Mouse (Mus musculus) forebrain, embryonic 11.5 days (tissue): ENCODE data around the gene Acot11. TPM values are rescaled to one million over a fixed set of nuclear protein-coding genes. Genes with fewer than 3 reads are reported as not detected.

Experiments
- ATAC-seq: fragments of 200-750 bp; cut with Nextera tagmentation; replicated peaks from 2 replicates; pipeline ENCODE4 v1.8.0; 2017; ENCODE audit warnings: moderate TSS enrichment; ENCODE audit not compliant: low FRiP score
- DNase-seq: peaks from one replicate; pipeline ENCODE4 v3.0.0-alpha.2; 2017; ENCODE audit warnings: low spot score
- H3K27ac ChIP-seq: fragments of 300-500 bp; sonication (generic); 2 replicates; pipeline ENCODE4 v1.5.1; 2014; ENCODE audit warnings: low read depth, low read length
- H3K27me3 ChIP-seq: fragments of 300-500 bp; sonication (generic); 2 replicates; pipeline ENCODE4 v1.6.1; 2014; ENCODE audit warnings: mild to moderate bottlenecking, low read length, mixed read lengths; ENCODE audit not compliant: control insufficient read depth, insufficient read depth
- H3K36me3 ChIP-seq: fragments of 300-500 bp; sonication (generic); 2 replicates; pipeline ENCODE4 v1.6.1; 2014; ENCODE audit warnings: mild to moderate bottlenecking, low read length, moderate library complexity, mixed read lengths; ENCODE audit not compliant: control insufficient read depth, insufficient read depth
- H3K4me1 ChIP-seq: fragments of 300-500 bp; sonication (generic); replicated peaks from 2 replicates; pipeline ENCODE4 v1.6.1; 2014; ENCODE audit warnings: low read length, mixed read lengths; ENCODE audit not compliant: control insufficient read depth, insufficient read depth
- H3K4me2 ChIP-seq: fragments of 300-500 bp; sonication (generic); 2 replicates; pipeline ENCODE4 v1.6.1; 2014; ENCODE audit warnings: low read depth, mild to moderate bottlenecking, low read length, moderate library complexity, mixed read lengths; ENCODE audit not compliant: severe bottlenecking
- H3K4me3 ChIP-seq: fragments of 300-500 bp; sonication (generic); 2 replicates; pipeline ENCODE4 v1.5.1; 2014; ENCODE audit warnings: low read depth, low read length
- H3K9ac ChIP-seq: fragments of 300-500 bp; sonication (generic); 2 replicates; pipeline ENCODE4 v1.6.1; 2014; ENCODE audit warnings: low read length
- H3K9me3 ChIP-seq: fragments of 300-500 bp; sonication (generic); 2 replicates; pipeline ENCODE4 v1.6.1; 2016; ENCODE audit warnings: low read length, mixed read lengths; ENCODE audit not compliant: control insufficient read depth
- WGBS: fragments of 180-500 bp; shearing (Covaris S2); extraction: QIAGEN DNeasy Blood & Tissue Kit; methylation state at CpG from one replicate; pipeline ENCODE4 v1.1.7; 2014; 5-methylcytosine and 5-hydroxymethylcytosine counted together
- polyA plus RNA-seq: library from polyadenylated mRNA; unstranded; fragments of >200 nt; fragmentation: Nextera tagmentation; extraction: Ambion mirVana; gene quantifications from 2 replicates; pipeline ENCODE4 v1.2.1, GENCODE M21; 2014

Acot11 gene
- polyA plus RNA-seq, 1 experiment from 2014 or later, result 1.8 TPM

DNA sequence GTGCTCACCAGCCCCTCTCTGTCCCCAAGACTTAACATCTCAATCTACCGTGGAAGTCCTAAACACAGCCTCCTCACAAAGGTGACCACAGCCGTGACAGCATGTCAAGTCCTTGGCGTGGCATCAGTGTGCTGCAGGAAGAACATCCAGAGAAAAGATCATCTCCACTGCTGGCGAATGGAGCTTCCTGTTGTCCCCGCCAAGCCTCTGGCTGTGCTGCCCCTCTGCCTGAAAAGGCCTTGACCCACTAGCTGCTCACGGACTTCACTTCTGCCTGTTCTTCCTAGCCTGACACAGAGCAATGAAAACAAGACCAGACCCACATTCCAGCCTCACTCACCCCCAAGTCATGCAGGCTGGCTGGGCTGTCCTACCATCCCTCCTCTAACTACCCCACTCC, 13.5 kb upstream of the Acot11 start:
- Histone ChIP-seq H3K4me3 (no peak overlapping the region), H3K9ac (no peak overlapping the region), H3K9me3 (no peaks in the 10 kb centered on the region), H3K36me3 (no peaks in the 10 kb centered on the region), H3K27me3 (no peaks in the 10 kb centered on the region), H3K4me2 (no peak overlapping the region), H3K4me1 (peaks cover 5% of the 10 kb centered on the region; the same call in 1 of the 2 replicates), H3K27ac (no peak overlapping the region)
- DNase-seq (no peak), ATAC-seq (no peak)
- 80% methylated on average over 6 of the region's 6 CpGs for WGBS

DNA sequence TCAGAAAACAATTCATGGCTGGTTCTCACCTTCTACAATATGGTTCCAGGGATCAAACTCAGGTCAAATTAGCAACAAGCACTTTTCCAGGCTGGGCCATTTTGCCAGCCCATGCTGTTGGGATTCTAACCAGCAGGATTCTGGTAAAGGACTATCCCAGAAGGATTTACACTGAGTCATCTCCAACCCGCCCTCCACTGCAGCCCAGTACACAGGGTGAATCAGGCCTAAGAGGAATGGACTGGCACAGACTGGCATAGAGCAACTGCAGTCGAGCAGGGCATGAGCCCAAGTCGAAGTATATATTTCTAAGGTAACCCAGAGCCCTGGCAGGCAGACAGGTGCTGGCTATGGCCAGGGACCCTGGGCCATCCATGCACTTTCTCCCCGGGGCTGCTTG, 12.2 kb upstream of the Acot11 start:
- Histone ChIP-seq H3K27me3 (no peaks in the 10 kb centered on the region), H3K27ac (no peak overlapping the region), H3K4me2 (no peak overlapping the region), H3K4me3 (no peak overlapping the region), H3K4me1 (peaks cover 5% of the 10 kb centered on the region; the same call in 1 of the 2 replicates), H3K9ac (no peak overlapping the region), H3K9me3 (no peaks in the 10 kb centered on the region), H3K36me3 (no peaks in the 10 kb centered on the region)
- DNase-seq (no peak), ATAC-seq (no peak)
- 90% methylated on average over 4 of the region's 4 CpGs for WGBS

DNA sequence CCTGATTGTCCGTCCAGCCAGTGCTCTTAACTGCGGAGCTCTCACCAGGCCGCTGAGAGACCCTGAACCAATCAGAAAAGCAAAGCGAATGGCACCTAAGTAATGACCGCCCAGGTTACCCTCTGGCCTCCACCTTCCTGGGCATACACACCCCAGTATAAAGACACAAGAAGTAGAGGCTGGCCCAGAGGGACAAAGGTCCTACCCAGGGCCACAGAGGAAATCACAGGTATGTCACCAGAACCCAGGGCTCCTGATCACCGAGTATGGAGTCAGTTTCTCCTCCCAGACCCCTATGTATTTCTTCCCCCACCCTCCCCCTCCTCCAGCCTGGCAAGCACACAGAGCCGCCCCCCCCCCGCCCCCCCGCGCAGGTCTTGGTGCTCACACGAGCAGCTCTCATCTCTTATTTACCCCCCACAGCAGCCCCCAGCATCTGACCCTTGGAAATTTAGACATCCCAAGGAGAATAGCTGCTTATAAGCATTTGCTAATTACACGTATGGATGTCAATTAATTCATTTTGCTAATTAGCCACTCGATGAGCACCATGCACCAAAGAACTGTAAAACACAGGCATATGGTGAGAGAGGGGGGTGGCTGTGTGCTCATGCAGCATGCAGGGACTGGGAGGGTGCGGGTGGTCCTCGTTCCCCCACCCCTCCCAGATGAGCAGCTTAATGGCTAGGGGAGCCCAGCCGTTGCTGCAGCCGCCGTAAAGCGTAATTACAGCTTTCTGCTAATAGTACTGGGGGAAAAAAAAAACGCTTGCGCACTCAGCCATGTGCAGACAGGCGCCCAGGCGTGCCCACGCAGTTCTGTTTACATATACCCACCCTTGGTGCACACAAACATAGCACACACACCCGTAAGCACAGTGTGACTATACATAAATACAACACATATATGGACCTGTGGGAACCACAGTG, 10.9 kb upstream of the Acot11 start:
- Histone ChIP-seq H3K4me2 (no peak overlapping the region), H3K27me3 (no peaks in the 10 kb centered on the region), H3K9ac (no peak overlapping the region), H3K9me3 (no peaks in the 10 kb centered on the region), H3K27ac (no peak overlapping the region), H3K4me1 (peaks cover 5% of the 10 kb centered on the region; the same call in 1 of the 2 replicates), H3K36me3 (no peaks in the 10 kb centered on the region), H3K4me3 (no peak overlapping the region)
- peak; percentile 92 for ATAC-seq
- peak; percentile 81 for DNase-seq
- WGBS, result 56% methylated on average over 25 of the region's 25 CpGs

DNA sequence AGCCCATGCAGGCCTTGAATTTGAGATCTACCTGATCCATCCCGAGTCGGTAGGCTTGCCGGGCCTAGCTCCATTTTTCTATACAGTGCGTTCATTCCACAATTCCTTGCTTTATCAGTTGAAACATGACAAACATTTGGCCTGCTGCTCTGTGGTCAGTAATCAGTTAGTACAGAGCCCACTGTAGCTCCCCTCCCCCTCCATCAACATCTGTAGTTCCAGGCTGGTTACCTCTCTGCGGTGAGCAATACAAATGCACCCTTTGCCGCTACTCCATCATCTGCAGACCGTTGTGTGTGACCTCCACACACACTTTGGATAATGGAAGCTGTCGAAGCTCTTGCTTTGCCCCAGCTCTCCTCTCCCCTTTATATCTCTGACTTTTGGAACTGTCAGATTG, 6.4 kb upstream of the Acot11 start:
- Histone ChIP-seq H3K9ac (no peak overlapping the region), H3K4me1 (peaks cover 2% of the 10 kb centered on the region; the same call in 1 of the 2 replicates), H3K4me3 (no peak overlapping the region), H3K36me3 (no peaks in the 10 kb centered on the region), H3K9me3 (no peaks in the 10 kb centered on the region; the same call in 1 of the 2 replicates), H3K27ac (no peak overlapping the region), H3K4me2 (no peak overlapping the region), H3K27me3 (no peaks in the 10 kb centered on the region)
- no peak for DNase-seq
- no peak for ATAC-seq
- 93% methylated on average over 8 of the region's 8 CpGs for WGBS

DNA sequence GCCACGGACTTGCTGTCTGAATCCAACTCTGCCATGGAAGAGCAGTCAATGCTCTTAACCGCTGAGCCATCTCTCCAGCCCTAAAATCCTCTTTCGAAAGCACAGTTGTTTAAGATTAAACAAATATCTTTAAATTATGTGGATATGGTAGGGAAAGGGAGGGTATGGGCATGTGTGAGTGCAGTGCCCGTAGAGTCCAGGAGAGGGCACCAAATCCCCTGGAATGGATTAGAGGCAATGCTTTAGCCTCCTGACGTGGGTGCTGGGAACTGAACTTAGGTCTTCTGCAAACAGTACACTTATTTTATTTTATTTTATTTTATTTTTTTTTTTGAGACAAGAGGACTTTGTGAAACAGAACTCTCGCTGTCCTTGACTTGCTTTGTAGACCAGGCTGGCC, 5.2 kb upstream of the Acot11 start:
- 85% methylated on average over 6 of the region's 6 CpGs for WGBS
- no peaks in the 10 kb centered on the region; the same call in 1 of the 2 replicates for H3K9me3 ChIP-seq
- H3K27ac ChIP-seq, result no peak overlapping the region
- no peak overlapping the region for H3K4me3 ChIP-seq
- H3K27me3 ChIP-seq, result no peaks in the 10 kb centered on the region
- DNase-seq (no peak), ATAC-seq (no peak)
- H3K4me1 ChIP-seq, result no peaks in the 10 kb centered on the region; the same call in 1 of the 2 replicates
- no peak overlapping the region for H3K9ac ChIP-seq
- no peak overlapping the region for H3K4me2 ChIP-seq
- H3K36me3 ChIP-seq, result no peaks in the 10 kb centered on the region

DNA sequence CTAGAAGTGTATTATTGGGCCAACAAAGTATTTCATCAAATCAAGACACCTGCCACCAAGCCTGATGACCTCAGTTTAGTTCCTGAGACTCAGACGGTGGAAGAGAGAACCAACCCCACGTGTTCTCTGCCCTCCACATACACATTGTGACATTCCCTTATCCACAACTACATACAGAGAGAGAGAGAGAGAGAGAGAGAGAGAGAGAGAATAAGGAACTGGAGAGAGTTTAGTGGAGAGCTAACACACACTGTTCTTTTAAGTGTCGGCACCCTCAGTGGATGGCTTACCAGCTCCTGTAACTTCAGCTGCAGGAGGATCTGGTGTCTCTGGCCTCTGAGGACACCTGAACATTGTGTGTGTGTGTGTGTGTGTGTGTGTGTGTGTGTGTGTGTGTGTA, 2.5 kb upstream of the Acot11 start:
- Histone ChIP-seq H3K4me2 (no peak overlapping the region), H3K4me1 (no peaks in the 10 kb centered on the region; the same call in 1 of the 2 replicates), H3K9me3 (no peaks in the 10 kb centered on the region; the same call in 1 of the 2 replicates), H3K9ac (no peak overlapping the region), H3K36me3 (no peaks in the 10 kb centered on the region), H3K4me3 (no peak overlapping the region), H3K27me3 (no peaks in the 10 kb centered on the region; the same call in 1 of the 2 replicates), H3K27ac (no peak overlapping the region)
- no peak for DNase-seq
- 77% methylated on average over 3 of the region's 3 CpGs for WGBS
- no peak for ATAC-seq

DNA sequence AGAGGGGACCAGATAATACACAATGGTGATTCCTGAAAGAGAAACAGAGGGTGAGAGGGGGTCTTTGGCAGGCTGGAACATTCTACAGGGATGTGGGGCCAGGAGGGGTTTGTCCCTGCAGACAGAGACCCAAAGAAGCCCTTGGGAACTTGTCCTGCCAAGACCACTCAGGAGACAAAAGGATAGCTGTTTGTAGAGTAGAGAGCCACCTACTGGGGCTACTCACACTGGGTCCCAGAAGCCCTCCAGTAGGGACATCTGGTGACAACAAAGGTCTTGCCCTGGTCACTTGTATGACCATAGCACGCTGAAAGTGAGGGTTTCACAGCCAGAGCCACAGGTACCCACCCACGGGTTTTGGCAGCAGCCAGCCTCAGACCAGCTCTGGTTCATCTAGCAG, 1.1 kb upstream of the Acot11 start:
- 53% methylated on average over 2 of the region's 2 CpGs for WGBS
- Histone ChIP-seq H3K4me2 (no peak overlapping the region), H3K9me3 (no peaks in the 10 kb centered on the region; the same call in 1 of the 2 replicates), H3K9ac (no peak overlapping the region), H3K27me3 (no peaks in the 10 kb centered on the region; the same call in 1 of the 2 replicates), H3K27ac (no peak overlapping the region), H3K36me3 (no peaks in the 10 kb centered on the region), H3K4me3 (no peak overlapping the region), H3K4me1 (no peaks in the 10 kb centered on the region; the same call in 1 of the 2 replicates)
- ATAC-seq, result no peak
- no peak for DNase-seq

DNA sequence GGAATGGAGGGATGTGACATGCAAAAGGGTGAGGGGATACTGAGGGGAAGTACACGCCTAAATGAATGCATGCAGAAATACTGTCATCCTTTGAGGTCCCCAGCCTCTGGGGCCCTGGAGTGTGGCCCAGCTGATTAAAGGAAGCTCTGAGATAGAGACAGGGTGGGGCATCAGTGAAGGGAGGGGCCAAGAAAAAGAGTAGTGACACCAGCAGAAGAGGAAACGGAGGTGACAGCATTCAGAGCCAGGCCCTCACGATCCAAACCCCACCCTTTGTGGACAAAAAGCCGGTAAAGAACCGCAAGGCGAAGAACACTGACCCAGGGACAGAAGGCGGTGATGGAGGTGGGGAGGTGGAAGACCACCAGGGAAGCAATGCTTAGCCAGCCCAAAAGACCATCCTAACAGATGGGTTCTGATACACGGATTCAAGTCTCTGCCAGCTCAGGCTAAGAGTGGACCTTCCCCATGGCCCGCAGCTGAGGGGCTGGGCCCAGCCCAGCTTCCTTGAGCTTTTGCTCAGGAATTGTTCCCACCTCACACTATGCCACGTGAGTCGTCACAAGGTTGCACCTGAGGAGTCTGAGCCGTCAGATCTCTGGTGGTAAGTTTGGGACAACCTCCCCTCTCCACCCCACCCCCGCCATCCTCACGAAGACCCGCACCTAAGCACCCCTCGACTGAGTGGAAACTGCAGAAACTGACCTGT, 443 bp downstream of the Acot11 start:
- H3K4me1 ChIP-seq, result peaks cover 5% of the 10 kb centered on the region; the same call in 1 of the 2 replicates
- no peaks in the 10 kb centered on the region for H3K36me3 ChIP-seq
- peak overlapping the region; percentile 19; the same call in 1 of the 2 replicates for H3K4me2 ChIP-seq
- ATAC-seq (no peak), DNase-seq (no peak)
- no peaks in the 10 kb centered on the region; the same call in 1 of the 2 replicates for H3K27me3 ChIP-seq
- WGBS, result 46% methylated on average over 16 of the region's 16 CpGs
- H3K4me3 ChIP-seq, result no peak overlapping the region
- peak overlapping the region; percentile 5 for H3K9ac ChIP-seq
- H3K27ac ChIP-seq, result no peak overlapping the region
- H3K9me3 ChIP-seq, result no peaks in the 10 kb centered on the region
